Mouse (Mus musculus): ENCODE measurements around the gene Rhof. TPM values are rescaled to one million over a fixed set of nuclear protein-coding genes. Genes with fewer than 3 reads are reported as not detected.
"Not testable (repeated sequence)": the region's sequence is repeated elsewhere in the genome, so short reads cannot be mapped to it uniquely, and the experiment has no call there.

The Rhof gene
- total RNA-seq, 2 experiments from 2014 or later = 1.4 to 1.7 TPM

GRCm38 (mm10) chr5:123080041-123080440, 52.5 kb downstream of the Rhof start:
- ATAC-seq (replicated peaks; ENCODE audit: low FRiP score, poor library complexity, severe bottlenecking) = no peak

GRCm38 (mm10) chr5:123079568-123079967, 52.9 kb downstream of the Rhof start:
- no peak for ATAC-seq (replicated peaks; ENCODE audit: low FRiP score, poor library complexity, severe bottlenecking)

GRCm38 (mm10) chr5:123076419-123077281, 55.8 kb downstream of the Rhof start:
- peak; percentile 79 for ATAC-seq (replicated peaks; ENCODE audit: low FRiP score, poor library complexity, severe bottlenecking)

GRCm38 (mm10) chr5:123075576-123076418, 56.7 kb downstream of the Rhof start:
- peak; percentile 85 for ATAC-seq (replicated peaks; ENCODE audit: low FRiP score, poor library complexity, severe bottlenecking)

GRCm38 (mm10) chr5:123068714-123069113, 63.8 kb downstream of the Rhof start:
- no peak for ATAC-seq (replicated peaks; ENCODE audit: low FRiP score, poor library complexity, severe bottlenecking)

GRCm38 (mm10) chr5:123068115-123068514, 64.4 kb downstream of the Rhof start, which contains the start of gene Tmem120b:
Gene Tmem120b (plus strand): TSS chr5:123068415.
- ATAC-seq (replicated peaks; ENCODE audit: low FRiP score, poor library complexity, severe bottlenecking) = no peak

- ATAC-seq (replicated peaks; ENCODE audit: low FRiP score, poor library complexity, severe bottlenecking) = peak; percentile 94
Measured at GRCm38 (mm10) chr5:123067395-123067995, 65.0 kb downstream of the Rhof start.

- peak; percentile 45 for ATAC-seq (replicated peaks; ENCODE audit: low FRiP score, poor library complexity, severe bottlenecking)
Measured at GRCm38 (mm10) chr5:123064207-123064606, 68.3 kb downstream of the Rhof start.

- no peak for ATAC-seq (replicated peaks; ENCODE audit: low FRiP score, poor library complexity, severe bottlenecking)
Measured at GRCm38 (mm10) chr5:123063141-123063540, 69.4 kb downstream of the Rhof start.

GRCm38 (mm10) chr5:123061402-123061749, 71.1 kb downstream of the Rhof start:
- ATAC-seq (replicated peaks; ENCODE audit: low FRiP score, poor library complexity, severe bottlenecking) = not testable (repeated sequence)

GRCm38 (mm10) chr5:123060706-123061401, 71.6 kb downstream of the Rhof start:
- no peak for ATAC-seq (replicated peaks; ENCODE audit: low FRiP score, poor library complexity, severe bottlenecking)

GRCm38 (mm10) chr5:123059757-123060520, 72.6 kb downstream of the Rhof start:
- no peak for ATAC-seq (replicated peaks; ENCODE audit: low FRiP score, poor library complexity, severe bottlenecking)

- ATAC-seq (replicated peaks; ENCODE audit: low FRiP score, poor library complexity, severe bottlenecking) = peak; percentile 36
Measured at GRCm38 (mm10) chr5:123058251-123059102, 74.0 kb downstream of the Rhof start.

- peak; percentile 96 for ATAC-seq (replicated peaks; ENCODE audit: low FRiP score, poor library complexity, severe bottlenecking)
Measured at GRCm38 (mm10) chr5:123057366-123058250, 74.9 kb downstream of the Rhof start.

Measured in erythroid progenitor cell, adult 5-6 weeks (primary cell).